ENCODE assay signal across 8 mouse cellular contexts in genomic region chr2:148681461-148681891, GRCm38 (mm10). TPM values are rescaled to one million over a fixed set of nuclear protein-coding genes. Genes with fewer than 3 reads are reported as not detected.
DNase-seq lines count a peak whose midpoint lies in the region; ATAC-seq lines count a peak whose summit lies in the region.

No protein-coding gene starts in this region.

- ATAC-seq in forebrain, embryonic 11.5 days (replicated peaks; ENCODE audit: low FRiP score) = peak; percentile 53

- H3K36me3 ChIP-seq in forebrain, embryonic 11.5 days (ENCODE audit: control insufficient read depth, insufficient read depth, low read length) = no peaks in the 10 kb centered on the region; the same call in 1 of the 2 replicates

- peaks cover 16% of the 10 kb centered on the region for H3K4me1 ChIP-seq in forebrain, embryonic 11.5 days (replicated peaks; ENCODE audit: control insufficient read depth, insufficient read depth, low read length)

- WGBS in forebrain, embryonic 11.5 days = 7% methylated on average over 17 of the region's 17 CpGs

- no peaks in the 10 kb centered on the region for H3K27me3 ChIP-seq in forebrain, embryonic 11.5 days (ENCODE audit: control insufficient read depth, insufficient read depth, low read length)

- peak; percentile 61 for DNase-seq in embryo, embryonic 10 days (ENCODE audit: low spot score)
- DNase-seq in embryo, embryonic 9.5 days (ENCODE audit: extremely low spot score) = no peak
- DNase-seq in brain, adult 2 months (ENCODE audit: low read depth, low spot score) = peak; percentile 34
- peak; percentile 79 for DNase-seq in forebrain, embryonic 11.5 days (ENCODE audit: low spot score)
- peak; percentile 71 to 81 for DNase-seq in heart, postnatal 10 days
- DNase-seq in kidney, postnatal 36 days = peak; percentile 37 to 66
- DNase-seq in lung, postnatal 14 days = peak; percentile 49
- peak; percentile 71 for DNase-seq in retina, postnatal 1 day

- peak overlapping the region; percentile 66 for H3K4me3 ChIP-seq in forebrain, embryonic 11.5 days (ENCODE audit: low read depth, low read length)

- H3K9ac ChIP-seq in forebrain, embryonic 11.5 days (ENCODE audit: low read length) = peak overlapping the region; percentile 79

- H3K9me3 ChIP-seq in forebrain, embryonic 11.5 days (ENCODE audit: control insufficient read depth, low read length) = no peaks in the 10 kb centered on the region

- peak overlapping the region; percentile 56 for H3K4me2 ChIP-seq in forebrain, embryonic 11.5 days (ENCODE audit: low read depth, low read length, severe bottlenecking)

- intact Hi-C loops in heart, postnatal 10 days (cut with DNase I) = loop anchor here (2.0 to 10.0 kb wide), 2 partner anchors 51 to 193 kb away; partner anchors contain the start of genes Cst3 and Napb

- H3K27ac ChIP-seq in forebrain, embryonic 11.5 days (ENCODE audit: low read depth, low read length) = no peak overlapping the region

RNA-seq across cellular contexts. Expression of gene Gzf1, which starts 0.7 kb away (rescaled TPM):
- polyA plus RNA-seq in forebrain, embryonic 11.5 days (2014; fragmentation: Nextera tagmentation; extraction: Ambion mirVana) = 27.8 and 29.3 TPM in 2 replicates
- 10 to 100 TPM; 21.5 to 22.2 TPM for total RNA-seq in heart, postnatal 10 days (2021)

RNA-seq across cellular contexts. Expression of gene Nxt1, which starts 9.1 kb away (rescaled TPM):
- 134 and 151 TPM in 2 replicates for polyA plus RNA-seq in forebrain, embryonic 11.5 days (2014; fragmentation: Nextera tagmentation; extraction: Ambion mirVana)
- total RNA-seq in heart, postnatal 10 days (2021) = 10 to 100 TPM in 1 of 2 experiments, 1 to 10 TPM in 1; 9.4 to 14.2 TPM

RNA-seq across cellular contexts. Expression of gene Napb, which starts 50.8 kb away (rescaled TPM):
- polyA plus RNA-seq in forebrain, embryonic 11.5 days (2014; fragmentation: Nextera tagmentation; extraction: Ambion mirVana) = 13.9 and 14.3 TPM in 2 replicates
- total RNA-seq in heart, postnatal 10 days (2021) = 1 to 10 TPM; 2.1 to 2.5 TPM
